Mouse (Mus musculus) layer of hippocampus, postnatal 14 days (tissue): ENCODE measurements at regions not wholly inside any gene's neighbourhood (a gene's known extent, or its start where the extent isn't known, plus 50 kb on each side); places are given as distances from the start of the nearest gene placed in this dataset.

ENCODE experiments used
- DNase-seq, 2 experiments: peaks; one replicate each; pipeline ENCODE4 v3.0.0; 2021 to 2022; ENCODE audit warnings: low spot score in 2 of 2, mixed read lengths in 1 of 2

- DNase-seq = no peak
Measured at GRCm38 (mm10) chrX:10647332-10647731, 67.5 kb upstream of the Mid1ip1 start.

DNA sequence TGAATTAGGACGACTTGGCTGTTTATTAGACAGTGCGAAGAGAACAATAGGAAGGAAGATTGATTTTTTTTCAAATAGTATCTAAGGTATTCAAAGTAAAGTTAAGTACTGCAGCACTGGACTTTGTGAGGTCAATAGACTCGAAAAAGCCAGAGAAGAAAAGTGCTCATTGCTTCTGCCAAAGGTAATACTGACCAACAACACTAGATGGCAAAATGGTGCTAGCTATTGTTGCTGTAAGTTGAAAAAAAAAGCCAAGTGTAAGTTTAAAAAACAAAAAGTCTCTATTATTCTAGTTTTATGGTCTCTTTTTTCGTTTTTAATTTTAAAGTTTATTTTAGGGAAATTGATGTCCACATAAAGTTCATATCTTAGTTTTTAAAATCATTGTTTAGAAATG, 63.9 kb upstream of the Mid1ip1 start:
- DNase-seq = peak in 1 of 2 experiments; percentile 15
